Mouse (Mus musculus): ENCODE results near the gene Rnf148.

DNA sequence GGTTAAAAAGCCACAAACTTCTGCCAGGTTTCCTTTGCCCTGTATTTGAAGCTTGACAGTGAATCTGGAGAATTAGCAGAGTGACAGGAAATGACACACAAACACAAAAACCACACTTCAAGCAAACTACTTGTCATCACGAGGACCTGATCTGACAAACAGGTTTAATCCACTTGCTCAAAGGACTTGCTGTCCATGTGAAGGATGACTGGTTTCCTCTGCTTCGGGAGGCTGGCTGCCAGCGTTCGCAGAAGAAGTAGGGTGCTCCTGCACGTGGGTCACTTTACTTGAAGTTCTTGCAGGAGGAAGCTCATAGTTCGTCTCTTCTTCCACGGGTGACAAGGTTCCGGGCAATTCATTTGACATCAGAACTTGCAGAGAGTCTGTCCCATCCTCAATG lies 6.2 kb downstream of the Rnf148 start:
- TF ChIP-seq GATA1 (IDR thresholded peaks at IDR 0.05; ENCODE audit: low read length) (no peak), TAL1 (IDR thresholded peaks at IDR 0.05; ENCODE audit: low read length) (no peak)
